Mouse (Mus musculus) erythroblast, adult 5-6 weeks (primary cell): ENCODE results near the gene Rnf182. TPM values are rescaled to one million over a fixed set of nuclear protein-coding genes. Genes with fewer than 3 reads are reported as not detected.

ENCODE experiments used
- ATAC-seq: replicated peaks from 2 replicates; pipeline ENCODE4 v1.8.0; 2016; ENCODE audit warnings: moderate number of reproducible peaks, mild to moderate bottlenecking, moderate TSS enrichment, inconsistent platforms; ENCODE audit not compliant: poor library complexity, low FRiP score, severe bottlenecking
- total RNA-seq, 2 experiments: library from RNA; stranded (forward) in 1 of 2; stranded (reverse) in 1 of 2; fragments of 150-400 nt in 1 of 2; fragments of 200-764, 138-1000 nt in 1 of 2; gene quantifications; 2 replicates each; pipeline versions ENCODE4 v1.2.3 to v1.2.4; 2015 to 2017; ENCODE audit warnings: low replicate concordance in 2 of 2

Rnf182 gene
- total RNA-seq, 2 experiments from 2014 or later = not detected

GRCm38 (mm10) chr13:43684499-43684994, 69.0 kb downstream of the Rnf182 start:
- ATAC-seq = no peak

GRCm38 (mm10) chr13:43688065-43688464, 72.6 kb downstream of the Rnf182 start:
- ATAC-seq = no peak

- ATAC-seq = no peak
Measured at GRCm38 (mm10) chr13:43691755-43692154, 76.2 kb downstream of the Rnf182 start.

GRCm38 (mm10) chr13:43695521-43695920, 80.0 kb downstream of the Rnf182 start:
- ATAC-seq = no peak

GRCm38 (mm10) chr13:43696011-43696410, 80.5 kb downstream of the Rnf182 start:
- ATAC-seq = no peak

- no peak for ATAC-seq
Measured at GRCm38 (mm10) chr13:43698506-43698905, 83.0 kb downstream of the Rnf182 start.

- no peak for ATAC-seq
Measured at GRCm38 (mm10) chr13:43703471-43703870, 88.0 kb downstream of the Rnf182 start.

GRCm38 (mm10) chr13:43704533-43705116, 89.1 kb downstream of the Rnf182 start:
- ATAC-seq = no peak

GRCm38 (mm10) chr13:43706387-43706786, 90.9 kb downstream of the Rnf182 start:
- no peak for ATAC-seq

- ATAC-seq = no peak
Measured at GRCm38 (mm10) chr13:43709529-43709928, 94.0 kb downstream of the Rnf182 start.

- ATAC-seq = no peak
Measured at GRCm38 (mm10) chr13:43711708-43712314, 96.3 kb downstream of the Rnf182 start.

GRCm38 (mm10) chr13:43714741-43715140, 99.2 kb downstream of the Rnf182 start:
- ATAC-seq = no peak

- no peak for ATAC-seq
Measured at GRCm38 (mm10) chr13:43715466-43715865, 100.0 kb downstream of the Rnf182 start.

- no peak for ATAC-seq
Measured at GRCm38 (mm10) chr13:43716514-43717036, 101.1 kb downstream of the Rnf182 start.

GRCm38 (mm10) chr13:43718173-43718572, 102.7 kb downstream of the Rnf182 start:
- no peak for ATAC-seq

GRCm38 (mm10) chr13:43720496-43720895, 105.0 kb downstream of the Rnf182 start:
- no peak for ATAC-seq

Other genes with a start within 250 kb of the Rnf182 start
- 22.7 and 24.5 TPM in 2 replicates for gene Nol7, start 217.3 kb upstream of the Rnf182 start, total RNA-seq (2015; ENCODE audit: low replicate concordance)
- 43.2 and 47.4 TPM in 2 replicates for gene Nol7, start 217.3 kb upstream of the Rnf182 start, total RNA-seq (2017; ENCODE audit: low replicate concordance)
- gene Ranbp9, start 134.4 kb upstream of the Rnf182 start, total RNA-seq (2015; ENCODE audit: low replicate concordance) = 35.4 and 65.8 TPM in 2 replicates
- 29.8 and 33.5 TPM in 2 replicates for gene Ranbp9, start 134.4 kb upstream of the Rnf182 start, total RNA-seq (2017; ENCODE audit: low replicate concordance)
- gene Mcur1, start 55.5 kb upstream of the Rnf182 start, total RNA-seq (2015; ENCODE audit: low replicate concordance) = 3.8 and 7.5 TPM in 2 replicates
- gene Mcur1, start 55.5 kb upstream of the Rnf182 start, total RNA-seq (2017; ENCODE audit: low replicate concordance) = 3.0 and 9.2 TPM in 2 replicates
- gene Cd83, start 169.1 kb downstream of the Rnf182 start, total RNA-seq (2015; ENCODE audit: low replicate concordance) = not detected in 2 replicates
- gene Cd83, start 169.1 kb downstream of the Rnf182 start, total RNA-seq (2017; ENCODE audit: low replicate concordance) = 0.77 TPM in 1 of 2 replicates, not detected in the other